Mouse (Mus musculus) left cerebral cortex, postnatal 25 days (tissue): ENCODE measurements at regions not wholly inside any gene's neighbourhood (a gene's known extent, or its start where the extent isn't known, plus 50 kb on each side); places are given as distances from the start of the nearest gene placed in this dataset.
A peak's percentile ranks its signal among the peaks of the same experiment; 100 is the strongest.
"Not testable (repeated sequence)": the region's sequence is repeated elsewhere in the genome, so short reads cannot be mapped to it uniquely, and the experiment has no call there.

Experiments
- DNase-seq, 2 experiments: peaks; one replicate each; pipeline ENCODE4 v3.0.0; 2022; ENCODE audit warnings: low spot score in 2 of 2, mixed read lengths in 1 of 2
- intact Hi-C: fragments of 180-260 bp; cut with DNase I; formaldehyde crosslinking; loops from one replicate; pipeline ENCODE4 v1.15.1; 2025

DNA sequence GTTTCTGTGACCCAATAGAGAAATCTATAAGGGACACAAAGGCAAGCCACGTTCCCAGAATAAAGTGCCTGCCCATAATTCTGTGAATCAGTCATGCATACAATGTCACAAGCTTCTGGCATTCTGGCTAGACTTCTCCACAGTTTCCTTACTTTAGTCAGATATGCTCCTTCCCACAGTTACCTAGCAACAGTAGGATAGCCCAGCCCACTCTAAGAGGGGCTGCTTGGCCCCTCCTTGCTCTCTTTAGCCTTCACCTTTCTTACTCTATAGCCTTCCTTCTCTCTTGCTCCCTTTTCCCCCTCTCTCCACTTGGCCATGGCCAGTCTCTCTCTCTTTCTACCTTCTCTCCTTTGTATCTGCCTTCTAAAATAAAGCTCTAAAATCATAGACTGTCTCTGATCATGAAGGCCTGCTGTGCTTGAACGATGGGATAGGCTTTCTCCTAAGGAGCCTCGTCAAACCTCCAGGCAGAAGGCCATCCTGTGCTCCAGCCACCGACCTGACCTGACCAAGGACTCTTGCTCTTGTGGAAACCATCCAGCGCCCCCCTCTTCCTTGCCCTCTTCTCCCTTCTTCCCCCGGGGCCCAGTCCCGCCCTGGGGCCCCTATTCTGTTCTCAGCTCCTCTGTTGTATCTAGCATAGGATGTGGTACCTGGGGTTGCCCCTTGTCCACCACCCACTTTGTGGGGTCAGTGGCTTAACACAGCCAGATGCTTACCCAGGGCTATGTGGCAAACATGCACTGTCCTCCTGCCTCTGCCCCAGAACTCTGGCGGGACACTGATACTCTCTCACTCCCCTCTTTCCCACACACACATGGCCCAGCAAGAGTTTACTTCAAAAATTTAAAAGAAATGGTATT lies 1723.8 kb upstream of the Igfbp7 start:
- intact Hi-C loops: no loop called here
- no peak for DNase-seq

DNA sequence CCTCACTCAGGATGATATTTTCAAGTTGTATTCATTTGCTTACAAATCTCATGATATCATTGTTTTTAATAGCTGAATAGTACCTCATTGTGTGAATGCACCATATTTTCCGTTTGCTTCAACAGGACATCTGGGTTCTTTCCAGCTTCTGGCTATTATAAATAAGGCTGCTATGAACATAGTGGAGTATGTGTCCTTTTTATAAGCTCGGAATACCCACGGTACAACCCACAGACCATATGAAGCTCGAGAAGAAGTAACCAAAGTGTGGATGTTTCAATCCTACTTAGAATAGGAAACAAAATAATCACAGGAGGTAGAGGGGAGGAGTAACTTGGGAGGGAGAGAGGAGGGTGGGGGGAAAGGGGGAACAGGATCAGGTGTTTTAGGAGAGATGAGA lies 1675.3 kb upstream of the Igfbp7 start:
- DNase-seq: peak; percentile 4 to 68
- intact Hi-C loops: no loop called here

DNA sequence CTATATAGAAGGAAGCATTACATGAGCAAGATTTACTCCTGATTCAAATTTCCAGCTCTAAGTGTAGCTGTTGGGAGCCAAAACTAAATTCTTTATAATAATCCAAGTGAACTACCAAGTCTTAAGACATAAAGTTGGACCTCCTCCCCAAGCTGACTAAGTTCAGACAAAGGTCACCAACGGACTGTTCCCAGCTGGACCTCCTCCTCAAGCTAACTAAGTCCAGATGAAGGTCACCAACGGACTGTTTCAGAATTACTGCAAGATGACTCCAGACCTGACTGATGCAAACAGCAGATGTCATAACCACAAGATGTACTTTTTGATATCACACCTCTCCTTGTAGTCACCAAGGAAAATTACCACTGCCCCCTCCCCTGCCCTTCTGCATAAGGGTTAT lies 1652.0 kb upstream of the Igfbp7 start:
- DNase-seq, intact Hi-C loops: not testable (repeated sequence)
